Mouse (Mus musculus): ENCODE measurements at regions not wholly inside any gene's neighbourhood (a gene's known extent, or its start where the extent isn't known, plus 50 kb on each side); places are given as distances from the start of the nearest gene placed in this dataset.

- DNase-seq (ENCODE audit: low read depth in 1 of 2, low spot score in 2 of 2) = no peak
These were observed 204.5 kb upstream of the Sulf2 start for GRCm38 (mm10) chr2:166359995-166360394.

- DNase-seq (ENCODE audit: low read depth in 1 of 2, low spot score in 2 of 2) = peak; percentile 61 to 64
These were observed 202.4 kb upstream of the Sulf2 start for GRCm38 (mm10) chr2:166357824-166358223.

- no peak for DNase-seq (ENCODE audit: low read depth in 1 of 2, low spot score in 2 of 2)
These were observed 200.5 kb upstream of the Sulf2 start for GRCm38 (mm10) chr2:166355944-166356343.

- no peak for DNase-seq (ENCODE audit: low read depth in 1 of 2, low spot score in 2 of 2)
These were observed 200.0 kb upstream of the Sulf2 start for GRCm38 (mm10) chr2:166355446-166355845.

- no peak for DNase-seq (ENCODE audit: low read depth in 1 of 2, low spot score in 2 of 2)
These were observed 198.9 kb upstream of the Sulf2 start for GRCm38 (mm10) chr2:166354391-166354790.

GRCm38 (mm10) chr2:166353447-166354111 lies 198.1 kb upstream of the Sulf2 start:
- DNase-seq (ENCODE audit: low read depth in 1 of 2, low spot score in 2 of 2) = no peak

GRCm38 (mm10) chr2:166351984-166352383 lies 196.5 kb upstream of the Sulf2 start:
- no peak for DNase-seq (ENCODE audit: low read depth in 1 of 2, low spot score in 2 of 2)

GRCm38 (mm10) chr2:166351581-166351980 lies 196.1 kb upstream of the Sulf2 start:
- no peak for DNase-seq (ENCODE audit: low read depth in 1 of 2, low spot score in 2 of 2)

- DNase-seq (ENCODE audit: low read depth in 1 of 2, low spot score in 2 of 2) = no peak
These were observed 193.2 kb upstream of the Sulf2 start for GRCm38 (mm10) chr2:166348654-166349053.

GRCm38 (mm10) chr2:166346421-166347182 lies 191.1 kb upstream of the Sulf2 start:
- DNase-seq (ENCODE audit: low read depth in 1 of 2, low spot score in 2 of 2) = no peak

- no peak for DNase-seq (ENCODE audit: low read depth in 1 of 2, low spot score in 2 of 2)
These were observed 188.3 kb upstream of the Sulf2 start for GRCm38 (mm10) chr2:166343551-166344340.

GRCm38 (mm10) chr2:166342407-166342806 lies 186.9 kb upstream of the Sulf2 start:
- no peak for DNase-seq (ENCODE audit: low read depth in 1 of 2, low spot score in 2 of 2)

- no peak for DNase-seq (ENCODE audit: low read depth in 1 of 2, low spot score in 2 of 2)
These were observed 184.7 kb upstream of the Sulf2 start for GRCm38 (mm10) chr2:166340196-166340595.

GRCm38 (mm10) chr2:166339427-166339826 lies 184.0 kb upstream of the Sulf2 start:
- DNase-seq (ENCODE audit: low read depth in 1 of 2, low spot score in 2 of 2) = no peak

- DNase-seq (ENCODE audit: low read depth in 1 of 2, low spot score in 2 of 2) = no peak
These were observed 183.1 kb upstream of the Sulf2 start for GRCm38 (mm10) chr2:166338396-166339085.

GRCm38 (mm10) chr2:166337666-166338065 lies 182.2 kb upstream of the Sulf2 start:
- DNase-seq (ENCODE audit: low read depth in 1 of 2, low spot score in 2 of 2) = no peak

GRCm38 (mm10) chr2:166335702-166336101 lies 180.2 kb upstream of the Sulf2 start:
- no peak for DNase-seq (ENCODE audit: low read depth in 1 of 2, low spot score in 2 of 2)

GRCm38 (mm10) chr2:166334559-166334958 lies 179.1 kb upstream of the Sulf2 start:
- no peak for DNase-seq (ENCODE audit: low read depth in 1 of 2, low spot score in 2 of 2)

- DNase-seq (ENCODE audit: low read depth in 1 of 2, low spot score in 2 of 2) = no peak
These were observed 178.4 kb upstream of the Sulf2 start for GRCm38 (mm10) chr2:166333818-166334217.

- no peak for DNase-seq (ENCODE audit: low read depth in 1 of 2, low spot score in 2 of 2)
These were observed 177.4 kb upstream of the Sulf2 start for GRCm38 (mm10) chr2:166332748-166333417.

GRCm38 (mm10) chr2:166331192-166331591 lies 175.7 kb upstream of the Sulf2 start:
- no peak for DNase-seq (ENCODE audit: low read depth in 1 of 2, low spot score in 2 of 2)
